Mouse (Mus musculus): ENCODE measurements around the gene Fbxo6.
A peak's percentile ranks its signal among the peaks of the same experiment; 100 is the strongest.
"Not testable (repeated sequence)": the region's sequence is repeated elsewhere in the genome, so short reads cannot be mapped to it uniquely, and the experiment has no call there.

The Fbxo6 gene

DNA sequence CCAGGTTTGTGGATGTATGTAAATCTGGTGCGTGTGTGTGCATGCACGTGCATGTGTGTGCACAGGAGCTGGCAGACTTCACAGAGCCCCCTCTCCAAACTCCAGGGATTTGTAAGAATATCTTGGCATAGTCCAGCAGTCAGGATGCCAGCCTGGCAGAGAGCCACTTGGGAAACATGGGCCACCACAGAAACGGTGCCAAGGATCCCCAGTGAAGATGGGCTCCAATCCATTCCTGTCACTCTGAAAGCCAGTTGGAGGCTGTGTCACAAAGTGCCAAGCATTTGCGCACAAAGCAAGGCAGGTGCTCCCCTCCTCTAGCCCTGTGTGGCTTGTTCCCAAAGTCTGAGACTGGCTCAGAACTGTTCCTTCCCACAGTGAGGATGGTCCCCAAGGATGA is 30.6 kb downstream of the Fbxo6 start:
- peak; percentile 88 for DNase-seq

DNA sequence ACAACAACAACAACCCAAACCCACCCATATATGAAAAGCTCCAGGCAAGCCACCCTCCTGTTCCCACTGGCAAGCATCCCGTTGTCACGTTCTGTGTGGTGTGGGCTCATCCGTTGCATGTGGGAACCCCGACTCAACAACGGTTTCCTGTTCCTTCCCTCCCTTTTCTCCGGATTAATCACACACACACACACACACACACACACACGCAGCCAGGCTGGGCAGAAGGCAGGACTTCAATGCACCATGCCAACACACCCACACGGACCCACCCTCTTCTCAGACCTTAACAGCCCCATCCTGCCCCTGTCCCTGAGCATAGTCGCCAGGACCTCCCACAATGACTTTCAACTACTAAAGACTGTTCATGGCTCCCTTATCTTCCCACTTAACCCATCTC is 31.4 kb downstream of the Fbxo6 start:
- DNase-seq, result no peak

DNA sequence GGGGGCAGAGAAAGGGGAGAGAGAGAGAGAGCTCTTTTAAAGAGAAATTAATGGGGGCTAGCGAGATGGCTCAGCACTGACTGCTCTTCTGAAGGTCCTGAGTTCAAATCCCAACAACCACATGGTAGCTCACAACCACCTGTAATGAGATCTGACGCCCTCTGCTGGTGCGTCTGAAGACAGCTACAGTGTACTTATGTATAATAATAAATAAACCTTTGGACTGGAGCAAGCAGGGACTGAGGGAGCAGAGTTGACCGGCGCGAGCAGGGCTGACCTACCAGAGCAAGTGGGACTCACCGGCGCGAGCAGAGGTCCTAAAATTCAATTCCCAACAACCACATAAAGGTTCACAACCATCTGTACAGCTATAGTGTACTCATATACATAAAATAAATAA is 32.4 kb downstream of the Fbxo6 start:
- DNase-seq, result not testable (repeated sequence)

DNA sequence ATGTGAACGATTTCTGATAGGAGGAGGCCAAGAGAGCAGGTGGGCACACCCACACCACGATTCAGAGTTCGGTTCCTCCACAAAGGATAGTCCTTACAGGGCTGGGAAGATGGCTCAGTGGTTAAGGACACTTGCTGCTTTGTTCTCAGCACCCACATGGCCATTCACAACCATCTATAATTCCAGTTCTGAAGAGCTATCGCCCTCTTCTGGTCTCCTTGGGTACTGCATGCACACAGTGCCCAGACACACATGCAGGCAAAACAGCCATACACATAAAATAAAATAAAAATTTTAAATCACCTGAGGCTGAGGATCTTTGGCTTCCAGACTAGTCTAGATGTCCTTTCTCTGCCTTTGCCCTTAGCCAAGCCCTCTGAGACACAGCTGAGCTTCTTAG is 34.5 kb downstream of the Fbxo6 start:
- DNase-seq, result no peak

- no peak for DNase-seq
Measured at GRCm38 (mm10) chr4:148116657-148117056, 35.3 kb downstream of the Fbxo6 start.

DNA sequence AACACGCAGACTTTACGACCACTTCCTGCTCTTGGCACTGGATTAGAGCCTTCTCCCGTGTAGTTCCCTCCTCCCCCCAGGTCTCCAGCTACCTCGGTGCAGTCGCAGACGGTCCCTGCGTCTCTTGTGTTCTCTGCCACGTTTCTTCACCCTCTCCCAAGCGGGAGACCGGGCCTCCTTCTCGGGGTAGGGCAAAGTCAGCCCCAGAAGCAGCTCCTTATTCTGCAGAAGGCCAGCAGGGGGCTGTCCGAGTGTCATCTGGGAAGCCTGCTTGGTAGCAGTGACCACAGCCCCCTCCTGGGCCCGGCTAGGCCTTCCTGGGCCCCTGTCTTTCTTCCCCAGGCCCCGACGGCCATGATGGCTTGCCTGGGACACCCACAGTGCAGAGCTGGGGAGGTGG is 36.5 kb downstream of the Fbxo6 start:
- DNase-seq, result no peak

DNA sequence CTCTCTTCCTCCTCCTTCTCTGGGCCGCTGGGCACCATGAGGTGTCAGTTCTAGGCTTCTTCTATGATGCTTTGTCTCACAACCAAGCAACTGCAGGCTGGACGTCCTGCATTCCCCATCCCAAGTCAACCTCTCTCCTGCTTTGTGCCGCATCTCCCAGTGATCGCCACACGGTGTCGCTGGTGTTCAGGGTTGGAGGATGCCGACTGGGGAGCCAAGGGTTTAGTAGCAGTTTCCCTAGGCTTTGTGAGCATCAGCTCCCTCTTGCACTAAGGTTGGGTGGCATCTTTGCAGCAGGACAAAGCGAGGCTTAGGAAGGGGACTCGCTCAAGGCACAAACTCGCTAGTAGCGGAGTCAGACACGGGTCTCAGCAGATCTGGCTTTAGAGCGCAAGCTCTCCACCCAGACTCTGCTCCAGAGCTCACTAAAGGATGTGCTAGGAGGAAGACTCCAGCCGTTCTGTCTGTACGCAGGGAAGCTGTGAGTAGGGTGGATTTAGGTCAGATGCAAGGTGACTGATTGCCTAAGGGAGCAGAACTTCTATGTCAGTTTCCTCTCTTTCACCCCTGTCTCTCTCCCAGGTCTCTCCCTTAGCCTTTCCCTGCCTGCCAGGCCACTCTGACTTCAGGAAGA is 37.1 kb downstream of the Fbxo6 start:
- DNase-seq, result peak; percentile 91

GRCm38 (mm10) chr4:148112519-148112918 is 39.4 kb downstream of the Fbxo6 start:
- DNase-seq, result no peak

- DNase-seq, result no peak
Measured at GRCm38 (mm10) chr4:148109215-148109614, 42.7 kb downstream of the Fbxo6 start.

- no peak for DNase-seq
Measured at GRCm38 (mm10) chr4:148108565-148109100, 43.3 kb downstream of the Fbxo6 start.

DNA sequence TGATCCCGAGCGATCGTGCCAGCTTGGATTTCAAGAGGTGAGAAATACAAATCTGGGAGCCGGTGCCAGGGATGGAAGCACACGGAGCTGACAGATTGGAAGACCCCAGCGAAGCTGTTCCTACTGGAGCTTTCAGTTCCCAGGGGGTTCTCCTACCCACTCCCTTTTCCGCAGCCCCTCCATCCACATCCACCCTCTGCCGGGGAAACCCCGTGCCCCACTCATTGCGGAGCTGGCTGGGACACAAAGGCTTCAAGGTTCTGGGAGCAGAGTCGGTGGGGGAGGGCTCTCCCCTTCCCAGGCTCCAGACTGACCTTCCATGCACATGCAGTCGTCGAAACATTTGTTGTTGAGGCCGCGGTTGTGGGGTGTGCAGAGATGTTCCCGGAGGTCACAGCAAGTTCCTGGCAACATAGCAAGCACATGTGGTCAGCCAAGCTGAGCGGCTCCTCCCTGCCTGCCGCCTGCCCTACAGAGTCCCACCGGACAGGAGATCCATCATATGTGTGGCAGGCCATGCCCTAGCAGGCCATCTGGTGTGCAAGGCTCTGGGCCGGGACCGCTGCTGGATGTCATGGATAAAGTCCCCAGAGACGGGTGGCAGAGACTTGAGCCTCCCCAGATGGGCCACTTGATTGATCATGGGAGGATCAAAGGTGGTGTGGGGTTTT is 44.2 kb downstream of the Fbxo6 start:
- DNase-seq, result peak; percentile 47

GRCm38 (mm10) chr4:148104146-148104545 is 47.8 kb downstream of the Fbxo6 start:
- no peak for DNase-seq

GRCm38 (mm10) chr4:148101801-148102527 is 50.0 kb downstream of the Fbxo6 start:
- DNase-seq, result peak; percentile 73

- no peak for DNase-seq
Measured at GRCm38 (mm10) chr4:148098666-148099065, 53.3 kb downstream of the Fbxo6 start.

DNA sequence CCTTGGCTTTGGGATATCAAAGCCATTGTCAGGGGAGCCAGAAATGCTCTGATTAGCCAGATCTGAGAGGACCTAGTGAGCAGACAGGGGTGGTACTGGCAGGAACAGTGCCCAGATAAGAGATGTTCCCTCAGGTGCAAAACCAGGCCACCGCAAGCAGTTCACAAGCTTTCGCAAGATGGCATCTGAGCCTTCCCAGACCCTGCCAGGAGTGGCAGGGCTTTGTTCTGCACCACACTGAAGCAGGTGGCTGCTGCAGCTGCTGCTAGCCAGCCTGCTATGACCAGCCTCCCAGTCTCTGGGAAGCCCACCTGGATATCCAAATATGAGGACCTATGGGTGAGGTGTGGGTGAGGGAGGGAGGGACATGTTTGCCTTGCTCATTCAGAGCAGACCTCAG is 54.0 kb downstream of the Fbxo6 start:
- DNase-seq, result no peak
